Mouse (Mus musculus) megakaryocyte-erythroid progenitor cell, adult 5 weeks (primary cell): ENCODE data around the gene Cntrl. TPM values are rescaled to one million over a fixed set of nuclear protein-coding genes. Genes with fewer than 3 reads are reported as not detected.

Experiments
- polyA plus RNA-seq: library from polyadenylated mRNA; stranded (reverse); fragments of >175 nt; gene quantifications from 2 replicates; pipeline ENCODE4 v1.2.3, GENCODE M21; 2012

Gene Cntrl
- 16.9 and 31.9 TPM in 2 replicates for polyA plus RNA-seq

DNA sequence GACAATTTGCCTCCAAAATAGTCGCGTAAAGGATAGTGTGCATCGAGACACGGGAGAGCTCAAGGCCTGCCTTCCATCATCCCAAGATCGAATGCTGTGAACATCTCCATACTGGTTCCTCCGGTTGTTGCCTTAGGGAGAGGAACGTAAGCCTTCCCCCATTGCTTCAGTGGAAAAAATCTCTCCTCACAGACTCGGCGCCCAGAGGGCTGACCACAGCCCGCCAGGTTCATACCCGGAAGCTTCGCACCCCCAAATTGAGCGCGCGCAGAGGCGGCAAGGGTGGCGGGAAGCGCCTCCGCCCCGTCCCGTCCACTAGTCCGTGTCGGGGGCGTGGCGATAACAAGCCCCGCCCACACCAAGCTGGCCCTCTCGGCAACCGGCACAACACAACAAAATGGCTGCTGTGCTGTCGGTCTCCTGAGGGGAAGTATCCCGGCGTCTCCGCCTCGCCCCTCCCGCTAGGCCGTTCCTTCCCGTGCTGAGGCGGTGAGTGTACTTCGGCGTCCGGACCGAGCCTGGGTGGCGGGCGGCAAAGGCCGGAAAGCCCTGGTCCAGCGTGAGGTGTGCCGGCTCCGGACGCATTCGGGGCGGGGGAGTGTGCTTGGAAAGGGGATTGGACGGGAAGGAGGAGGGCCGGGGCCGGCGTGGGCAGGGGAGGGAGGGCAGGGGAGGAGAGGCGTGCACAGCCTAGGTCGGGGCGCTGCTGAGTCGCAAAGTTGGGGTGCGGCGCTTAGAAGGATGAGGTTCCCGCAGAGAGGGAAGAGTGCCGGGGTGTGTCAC, at the start of gene Cntrl:
Gene Cntrl, plus strand, starts transcription at position 352 of the 783 bp plus-strand sequence.

DNA sequence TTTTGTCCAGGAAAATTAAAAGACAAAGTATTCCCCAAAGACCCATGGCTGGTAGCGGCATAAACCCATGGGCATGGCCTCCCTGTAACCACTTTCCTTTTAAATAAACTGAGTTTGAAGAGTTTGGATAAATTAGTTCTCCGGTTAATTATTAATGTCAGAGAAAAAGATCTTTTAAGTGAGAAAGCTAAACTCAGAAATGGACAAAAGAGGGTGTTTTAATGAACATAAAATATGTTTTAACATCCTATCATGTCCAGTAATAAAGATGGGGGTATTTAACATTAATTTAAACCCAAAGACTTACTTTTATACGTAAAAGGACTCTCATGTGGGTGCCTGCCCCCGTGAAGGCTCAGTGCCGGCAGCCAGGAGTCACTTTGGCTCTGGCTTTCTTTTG, 48.0 kb upstream of the Cntrl start, which contains the start of gene Hc:
Gene Hc, minus strand, starts transcription at position 101 of the 400 bp plus-strand sequence.

DNA sequence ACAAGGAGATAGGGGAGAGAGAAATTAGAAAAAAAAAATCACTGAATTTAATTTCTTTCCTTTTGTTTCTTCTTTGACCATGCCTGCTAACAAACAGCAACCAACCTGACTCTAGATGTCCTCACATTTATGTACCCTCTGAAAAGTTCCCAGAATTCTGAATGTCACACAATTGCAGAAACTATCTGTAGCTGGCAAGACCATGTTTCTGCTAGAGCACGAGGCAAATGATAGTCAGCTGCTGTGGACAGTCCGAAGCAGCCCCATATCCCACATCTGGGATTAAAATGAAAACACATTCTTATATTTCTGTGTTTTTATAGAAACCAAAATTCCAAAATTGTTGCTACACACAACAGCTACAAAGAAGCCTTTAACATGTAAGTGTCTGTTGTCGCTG, 7.8 kb upstream of the Cntrl start, which contains the start of gene AI182371:
Gene AI182371, minus strand, starts transcription at position 101 of the 400 bp plus-strand sequence.

DNA sequence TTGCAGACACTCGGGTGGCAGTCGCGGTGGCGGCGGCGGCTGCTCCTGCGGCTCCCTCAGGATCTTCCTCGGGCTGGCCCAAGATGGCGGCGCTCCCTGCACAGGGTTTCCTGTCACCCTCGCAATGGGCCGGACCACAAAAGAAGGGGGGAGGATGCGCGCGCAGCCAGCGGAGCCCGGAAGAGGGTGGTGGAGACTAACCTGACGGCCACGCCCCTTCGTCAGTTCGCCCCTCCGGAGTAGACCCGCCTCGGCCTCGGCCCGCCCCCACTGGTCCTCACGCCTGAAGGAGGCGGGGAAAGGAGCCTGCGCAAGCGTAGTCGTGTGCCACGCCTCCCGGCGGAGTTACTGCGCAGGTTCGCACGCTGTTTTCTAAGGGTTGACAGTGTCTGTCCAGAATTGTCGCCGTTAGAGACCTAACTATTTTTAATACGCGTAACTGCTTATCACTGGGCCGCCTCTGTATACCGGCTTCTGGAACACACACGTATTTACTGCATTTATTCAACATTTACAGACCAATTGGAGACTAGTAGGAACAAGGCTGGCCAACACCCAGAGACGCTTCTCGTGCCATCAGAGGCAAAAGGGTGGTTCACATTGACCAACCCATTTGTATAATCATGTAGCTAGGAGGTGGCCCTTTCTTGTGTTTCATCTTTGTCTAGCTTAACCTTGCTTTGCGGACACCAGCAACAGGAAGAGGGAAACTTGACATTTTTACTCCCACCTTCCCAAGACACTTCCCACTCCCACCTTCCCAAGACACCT, 91.8 kb downstream of the Cntrl start, which contains the start of gene Rab14:
Gene Rab14, minus strand, starts transcription at position 223 of the 771 bp plus-strand sequence.

Other genes starting within 250 kb of the Cntrl start
- gene Cutal, start 235.1 kb upstream of the Cntrl start, polyA plus RNA-seq, result 0.02 TPM in 1 of 2 replicates, not detected in the other
- 5.7 and 5.9 TPM in 2 replicates for gene Psmd5, start 234.5 kb upstream of the Cntrl start, polyA plus RNA-seq
- 14.0 and 15.3 TPM in 2 replicates for gene Phf19, start 195.5 kb upstream of the Cntrl start, polyA plus RNA-seq
- gene Traf1, start 147.7 kb upstream of the Cntrl start, polyA plus RNA-seq, result 1.8 and 2.4 TPM in 2 replicates
- gene Hc, start 48.1 kb upstream of the Cntrl start, polyA plus RNA-seq, result not detected in 2 replicates
- 0.06 TPM in 1 of 2 replicates, not detected in the other for gene AI182371, start 7.9 kb upstream of the Cntrl start, polyA plus RNA-seq
- 1,015 and 1,104 TPM in 2 replicates for gene Rab14, start 91.6 kb downstream of the Cntrl start, polyA plus RNA-seq
- gene Gsn, start 146.9 kb downstream of the Cntrl start, polyA plus RNA-seq, result 39.2 and 42.5 TPM in 2 replicates
- 74.9 and 76.1 TPM in 2 replicates for gene Stom, start 227.5 kb downstream of the Cntrl start, polyA plus RNA-seq